Mouse (Mus musculus) mouse embryonic stem cell (cell line): ENCODE results near the gene Atp2b1.
"Not testable (repeated sequence)": the region's sequence is repeated elsewhere in the genome, so short reads cannot be mapped to it uniquely, and the experiment has no call there.

Experiments used
- in situ Hi-C, 2 experiments: fragments of 300-500 bp; cut with MboI; formaldehyde crosslinking; loops; 1 replicate in 1 of 2; 3 replicates in 1 of 2; pipeline ENCODE4 v1.14.3; 2019 to 2020; ENCODE audit warnings: low sequenced_read_pairs in 2 of 2, low pct_unique_long_range_greater_than_20kb in 1 of 2, mixed read lengths in 1 of 2; ENCODE audit not compliant: unreplicated experiment in 1 of 2

Gene Atp2b1

DNA sequence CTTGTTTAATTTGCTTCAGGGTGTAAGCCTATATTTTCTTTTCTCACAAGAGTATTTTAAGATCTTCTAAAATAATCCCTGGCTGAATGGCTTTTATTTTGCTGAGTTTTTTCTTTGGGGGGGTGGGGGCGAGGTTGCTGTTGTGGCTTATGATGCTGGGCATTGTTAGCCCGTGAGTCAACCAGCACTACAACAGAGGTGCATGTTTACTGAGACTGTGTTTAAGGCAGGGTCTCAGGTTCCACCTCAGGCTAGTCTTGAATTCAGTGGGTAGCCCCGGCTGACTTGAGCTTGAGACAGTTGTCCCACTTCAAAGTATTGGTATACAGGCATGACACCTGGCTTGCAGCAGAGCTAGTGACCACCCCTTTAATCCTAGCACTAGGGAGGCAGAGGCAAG lies 77.8 kb downstream of the Atp2b1 start:
- in situ Hi-C loops: no loop called here

DNA sequence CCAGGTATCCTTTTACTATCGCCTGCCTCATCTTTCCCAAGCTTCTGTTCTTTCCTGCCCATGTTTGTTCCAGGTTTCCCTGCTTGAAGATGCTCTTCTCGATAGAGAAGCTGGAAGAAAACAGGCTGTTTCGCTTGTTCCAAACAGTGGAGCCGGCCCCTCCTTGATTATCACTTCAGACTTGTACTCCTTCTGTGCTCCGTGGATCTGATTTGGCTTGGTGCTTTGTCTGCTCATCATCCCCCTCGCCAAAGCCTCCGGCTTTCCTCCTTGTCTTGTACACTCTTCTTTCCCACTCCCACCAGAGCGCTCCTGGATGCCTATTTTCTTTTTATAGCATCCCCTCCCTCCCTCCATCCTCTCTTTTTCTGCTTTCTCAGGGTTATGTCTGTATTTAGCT lies 79.0 kb downstream of the Atp2b1 start:
- in situ Hi-C loops: no loop called here

DNA sequence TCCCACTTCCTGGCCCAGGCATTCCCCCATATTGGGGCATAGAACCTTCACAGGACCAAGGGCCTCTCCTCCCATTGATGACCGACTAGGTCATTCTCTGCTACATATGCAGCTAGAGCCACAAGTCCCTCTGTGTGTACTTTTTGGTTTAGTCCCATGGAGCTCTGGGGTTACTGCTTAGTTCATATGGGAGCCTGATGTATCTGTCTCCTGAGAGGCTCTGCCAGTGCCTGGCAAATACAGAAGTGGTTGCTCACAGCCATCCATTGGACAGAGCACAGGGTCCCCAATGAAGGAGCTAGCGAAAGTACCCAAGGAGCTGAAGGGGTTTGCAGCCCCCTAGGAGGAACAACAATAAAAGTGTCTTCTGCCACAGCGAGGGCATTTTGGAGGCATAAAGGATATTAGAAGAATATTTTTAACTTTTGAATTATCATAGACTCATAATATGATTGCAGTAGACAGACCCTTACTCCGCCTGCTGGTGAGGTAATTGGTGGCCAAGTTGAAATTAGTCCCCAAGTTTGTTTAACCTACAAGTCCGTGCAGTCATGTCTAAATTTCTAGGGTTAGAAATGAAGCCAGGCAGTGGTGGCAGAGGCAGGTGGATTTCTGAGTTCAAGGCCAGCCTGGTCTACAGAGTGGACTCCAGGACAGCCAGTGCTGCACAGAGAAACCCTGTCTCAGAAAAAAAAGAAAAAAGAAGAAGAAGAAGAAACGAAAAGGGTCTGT lies 81.0 kb downstream of the Atp2b1 start:
- in situ Hi-C loops: not testable (repeated sequence)

DNA sequence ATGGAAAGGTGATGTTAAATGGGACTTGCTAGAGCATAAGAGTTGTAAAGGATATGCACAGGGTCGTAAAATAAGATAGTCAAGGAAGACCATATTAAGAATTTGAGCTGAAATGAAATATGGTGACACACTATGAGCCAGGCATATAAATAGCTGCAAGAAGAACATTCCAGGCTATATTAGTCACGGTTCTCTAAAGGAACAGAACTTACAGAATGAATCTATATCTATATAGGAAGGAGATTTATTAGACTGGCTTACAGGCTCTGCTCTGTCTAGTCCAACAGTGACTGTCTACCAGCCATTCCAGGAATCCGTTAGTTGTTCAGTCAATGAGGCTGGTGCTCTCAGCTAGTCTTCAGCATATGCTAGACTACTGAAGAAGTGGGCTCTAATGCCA lies 90.7 kb downstream of the Atp2b1 start:
- in situ Hi-C loops: no loop called here

DNA sequence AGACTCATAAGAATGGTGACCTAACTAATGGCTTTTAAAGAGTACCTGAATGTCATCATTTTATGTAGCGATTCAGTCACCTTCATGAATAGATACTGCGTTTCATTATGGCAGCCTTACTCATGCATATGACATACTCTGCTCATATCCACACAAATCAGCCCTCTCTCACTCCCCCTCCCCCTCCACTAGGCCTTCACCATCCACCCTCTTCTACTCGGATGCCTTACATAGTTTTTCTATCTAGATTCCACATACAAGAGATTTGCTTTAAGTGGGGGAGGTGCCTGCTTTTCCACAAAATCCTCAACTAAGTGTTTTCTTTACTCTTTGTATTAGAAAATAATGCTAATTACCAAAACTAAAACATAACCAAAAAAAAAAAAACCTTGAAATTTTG lies 96.9 kb downstream of the Atp2b1 start:
- in situ Hi-C loops: no loop called here

DNA sequence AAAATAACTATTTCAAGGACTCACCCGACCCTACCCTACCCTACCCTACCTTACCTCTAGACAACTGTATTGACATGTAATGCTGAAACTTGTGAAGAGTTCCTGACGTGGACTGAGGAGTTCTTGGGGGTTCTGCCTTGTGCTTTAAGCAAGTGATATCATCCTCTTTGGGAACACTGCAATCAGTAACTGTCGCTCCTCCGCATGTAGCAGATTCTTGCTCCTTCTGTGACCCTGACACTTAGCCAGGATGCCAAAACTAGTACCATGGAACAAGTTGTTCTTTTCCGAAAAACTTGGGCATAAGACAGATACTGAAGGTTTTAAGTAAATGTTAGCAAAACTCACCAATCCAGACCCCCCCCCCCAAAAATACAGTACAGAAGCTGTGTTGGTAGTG lies 97.9 kb downstream of the Atp2b1 start:
- in situ Hi-C loops: no loop called here

DNA sequence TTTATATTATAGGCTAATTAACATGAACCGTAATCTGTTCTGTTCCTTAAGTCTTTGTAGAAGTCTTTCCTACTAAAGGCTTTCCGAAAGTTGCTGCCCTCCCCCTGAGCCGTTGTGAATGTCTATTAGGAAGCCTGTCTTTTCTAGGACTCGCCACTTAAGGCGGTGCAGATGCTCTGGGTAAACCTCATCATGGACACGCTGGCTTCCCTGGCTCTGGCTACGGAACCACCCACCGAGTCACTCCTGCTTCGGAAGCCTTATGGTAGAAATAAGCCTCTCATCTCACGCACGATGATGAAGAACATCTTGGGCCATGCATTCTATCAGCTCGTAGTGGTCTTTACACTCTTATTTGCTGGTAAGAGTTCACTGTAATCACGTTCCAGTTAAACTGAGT lies 100.5 kb downstream of the Atp2b1 start:
- in situ Hi-C loops: no loop called here

DNA sequence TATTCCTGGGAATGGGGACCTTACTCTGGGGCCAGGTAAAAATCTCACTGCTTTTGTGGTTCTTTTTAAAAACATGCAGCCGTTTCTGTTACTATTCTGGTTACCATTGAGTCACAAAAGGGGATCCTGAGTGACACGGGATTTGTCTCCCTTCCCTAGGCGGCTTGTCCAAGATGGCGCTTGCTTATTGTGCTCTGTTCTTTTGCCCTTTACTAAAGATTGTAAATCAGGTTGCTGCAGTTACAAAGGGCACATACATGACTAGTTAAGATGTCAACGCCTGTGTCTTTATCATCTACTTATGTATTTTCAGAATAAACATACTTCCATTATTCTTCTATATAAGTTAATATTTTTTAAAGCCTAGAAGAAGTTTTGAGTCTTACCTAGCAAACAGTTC lies 102.8 kb downstream of the Atp2b1 start:
- in situ Hi-C loops: no loop called here

GRCm38 (mm10) chr10:99027462-99027861 lies 113.3 kb downstream of the Atp2b1 start:
- in situ Hi-C loops: no loop called here

- in situ Hi-C loops: no loop called here
Measured at GRCm38 (mm10) chr10:99029844-99030243, 115.6 kb downstream of the Atp2b1 start.

DNA sequence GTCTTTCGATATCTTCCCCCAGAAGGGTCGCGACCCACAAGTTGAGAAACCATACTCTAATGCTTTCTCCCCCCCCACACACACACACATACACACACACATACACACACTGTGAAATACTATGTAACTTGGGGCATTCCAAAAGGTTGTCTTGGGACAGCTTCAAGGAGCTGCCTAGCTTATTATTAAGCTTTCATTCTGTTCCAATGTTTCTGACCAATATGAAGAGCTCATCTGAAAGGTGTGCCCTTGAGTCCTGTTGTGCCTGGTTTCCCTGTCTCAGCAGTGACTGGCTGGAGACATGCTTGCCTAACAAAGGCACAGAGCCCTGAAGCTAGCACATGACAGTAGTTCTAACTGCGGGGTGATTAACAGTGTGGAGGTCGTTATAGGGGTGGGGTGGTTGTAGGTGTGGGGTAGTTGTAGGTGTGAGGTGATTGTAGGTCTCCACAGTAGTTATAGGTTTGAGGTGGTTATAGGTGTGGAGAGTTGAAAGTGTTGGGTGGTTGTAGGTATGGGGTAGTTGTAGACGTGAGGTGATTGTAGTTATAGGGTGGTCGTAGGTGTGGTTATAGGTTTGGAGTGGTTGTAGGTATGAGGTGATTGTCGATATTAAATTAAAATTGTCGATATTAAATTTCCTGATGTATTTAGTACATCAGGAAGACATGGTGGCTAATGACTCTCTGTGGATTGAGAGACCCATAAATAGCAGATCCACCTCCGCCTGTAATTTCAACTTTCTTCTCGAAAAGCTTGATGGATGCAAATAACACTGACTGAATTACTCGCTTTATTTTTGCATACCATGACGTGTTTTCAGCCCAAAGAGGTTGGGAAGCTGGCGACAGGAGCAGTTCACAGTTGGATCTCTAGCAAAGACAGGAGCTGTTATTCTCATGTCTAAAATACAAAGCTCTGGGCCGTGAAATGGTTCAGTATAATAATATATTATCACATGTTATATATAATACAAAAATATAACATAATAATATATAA lies 119.9 kb downstream of the Atp2b1 start:
- in situ Hi-C loops: no loop called here

DNA sequence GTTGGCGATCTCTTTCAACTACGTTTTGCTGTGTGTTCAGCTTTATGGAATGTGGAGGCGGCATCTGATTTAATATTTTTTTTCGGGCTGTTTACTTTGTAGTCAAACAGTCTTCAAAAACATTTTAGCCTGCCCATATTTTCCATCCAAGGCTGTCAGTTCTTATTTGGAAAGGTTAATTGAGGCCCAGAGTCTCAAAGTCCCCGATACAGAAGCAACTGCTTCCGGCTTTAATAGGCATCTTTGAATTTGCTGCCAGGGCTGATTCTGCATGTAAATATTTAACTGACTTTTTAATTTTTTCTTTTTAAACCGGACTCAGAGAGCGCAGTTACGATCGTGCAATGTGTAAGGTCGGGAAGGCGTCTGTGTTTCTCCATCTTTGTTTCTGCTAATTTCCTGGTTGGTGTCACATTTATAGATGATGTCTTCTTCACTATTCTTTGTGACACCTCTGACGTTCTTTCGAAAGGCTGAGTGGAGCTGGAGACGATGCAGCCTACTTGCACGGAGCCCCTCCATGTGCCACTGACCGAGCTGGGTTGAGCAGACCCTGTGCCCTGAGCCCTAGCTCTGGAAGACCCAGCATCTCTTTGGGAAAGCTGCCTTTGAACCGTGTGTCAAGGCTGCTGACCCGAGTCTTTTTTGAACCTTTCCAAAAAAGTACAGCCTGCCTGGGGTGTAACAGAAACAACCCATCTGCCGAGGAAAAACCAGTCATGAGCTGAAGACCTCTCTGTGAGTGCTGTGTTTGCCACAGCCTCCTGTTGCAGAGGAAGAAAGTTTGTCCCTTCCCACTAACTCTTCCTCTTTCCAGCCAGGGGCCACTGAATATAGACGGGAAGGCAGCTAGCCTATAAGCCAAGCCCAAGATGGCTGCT lies 123.2 kb downstream of the Atp2b1 start:
- in situ Hi-C loops: no loop called here

DNA sequence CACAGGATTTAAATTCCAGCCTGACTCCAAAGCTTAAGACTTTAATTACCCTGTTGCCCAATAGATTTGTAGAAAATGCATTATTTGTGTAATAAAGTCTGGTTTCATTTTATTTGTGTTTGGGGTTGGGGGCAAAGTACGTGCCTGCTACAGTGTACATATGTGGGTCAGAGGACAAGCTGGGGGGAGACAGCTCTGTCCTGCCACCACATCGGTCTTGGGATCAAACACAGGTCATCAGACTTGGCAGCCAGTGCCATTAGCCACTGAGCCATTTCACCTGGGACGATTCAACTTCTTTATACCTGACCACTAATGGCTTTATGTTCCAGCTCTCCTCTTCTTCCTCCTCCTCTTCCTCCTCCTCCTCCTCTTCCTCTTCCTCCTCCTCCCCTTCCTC lies 124.7 kb downstream of the Atp2b1 start:
- in situ Hi-C loops: no loop called here

DNA sequence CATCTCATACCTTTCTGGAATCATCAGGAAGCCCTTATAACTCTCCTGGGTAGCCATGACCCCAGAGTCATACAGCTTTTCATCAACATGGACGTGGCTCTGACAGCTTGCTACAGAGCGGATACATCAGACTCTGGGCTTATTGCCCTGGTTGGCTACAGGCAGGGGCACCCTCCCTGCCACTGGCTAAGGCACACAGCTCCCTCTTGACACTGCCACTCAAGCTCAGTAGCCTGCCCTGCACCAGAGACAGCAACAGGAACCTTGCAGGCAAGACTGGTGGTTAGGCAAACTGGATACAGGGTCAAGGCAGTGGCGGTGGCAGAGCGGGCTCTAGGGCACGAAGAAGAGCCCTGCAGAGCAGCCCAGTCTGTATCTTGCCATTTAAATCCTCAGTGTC lies 126.0 kb downstream of the Atp2b1 start:
- in situ Hi-C loops: no loop called here

- in situ Hi-C loops: no loop called here
Measured at GRCm38 (mm10) chr10:99046756-99047550, 132.7 kb downstream of the Atp2b1 start.

DNA sequence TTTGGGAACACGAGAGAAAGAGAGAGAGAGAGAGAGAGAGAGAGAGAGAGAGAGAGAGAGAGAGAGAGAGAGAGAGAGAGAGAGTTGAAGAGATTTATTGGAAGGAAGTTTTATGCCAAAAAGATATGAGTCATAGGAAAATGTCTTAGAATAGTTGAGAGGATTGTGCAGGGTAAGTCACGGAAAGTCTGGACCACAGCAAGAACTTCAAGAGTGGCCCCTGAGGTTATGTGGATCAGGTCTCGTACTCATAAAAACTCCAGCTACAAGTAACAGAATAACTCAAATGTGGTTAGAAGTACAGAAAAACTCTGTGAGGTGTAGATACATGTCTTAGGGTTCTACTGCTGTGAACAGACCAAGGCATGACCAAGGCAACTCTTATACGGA lies 133.3 kb downstream of the Atp2b1 start:
- in situ Hi-C loops: no loop called here

GRCm38 (mm10) chr10:99050093-99050492 lies 135.9 kb downstream of the Atp2b1 start:
- in situ Hi-C loops: no loop called here

- in situ Hi-C loops: no loop called here
Measured at GRCm38 (mm10) chr10:99053111-99053510, 138.9 kb downstream of the Atp2b1 start.
